Mouse (Mus musculus) testis, postnatal 14 days (tissue): ENCODE data around the gene Avpi1.
"Not testable (repeated sequence)": the region's sequence is repeated elsewhere in the genome, so short reads cannot be mapped to it uniquely, and the experiment has no call there.

Experiments
- DNase-seq: peaks from one replicate; pipeline ENCODE4 v3.0.0; 2021; ENCODE audit warnings: low spot score

Avpi1 gene

DNA sequence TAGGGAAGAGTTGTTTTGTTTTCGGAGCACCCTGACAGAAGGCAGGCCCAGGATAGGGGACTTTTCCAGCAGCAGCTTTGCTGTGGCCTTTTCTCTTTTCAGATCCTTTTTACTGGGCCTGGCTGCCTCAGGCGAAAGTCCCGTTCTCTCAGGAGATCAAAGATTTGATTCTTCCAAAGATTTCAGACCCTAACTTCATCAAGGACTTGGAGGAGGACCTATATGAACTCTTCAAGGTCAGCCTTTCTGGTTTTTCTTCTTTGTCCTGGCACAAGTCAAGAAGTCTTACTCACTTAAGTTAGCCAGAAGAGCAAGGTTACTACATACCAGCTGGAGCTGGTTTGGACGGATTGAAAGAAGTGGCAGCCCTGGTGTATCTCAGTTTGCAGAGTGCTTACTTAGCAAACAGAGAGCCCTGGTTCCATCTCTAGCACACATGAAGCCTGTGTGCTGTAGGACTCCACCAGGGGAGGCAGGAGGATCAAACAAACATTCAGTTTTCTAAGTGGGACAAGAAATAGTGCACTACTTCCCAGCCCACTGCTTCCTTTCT is 13.0 kb downstream of the Avpi1 start:
- no peak for DNase-seq

- DNase-seq = no peak
These were observed 24.2 kb downstream of the Avpi1 start for GRCm38 (mm10) chr19:42104681-42105080.

DNA sequence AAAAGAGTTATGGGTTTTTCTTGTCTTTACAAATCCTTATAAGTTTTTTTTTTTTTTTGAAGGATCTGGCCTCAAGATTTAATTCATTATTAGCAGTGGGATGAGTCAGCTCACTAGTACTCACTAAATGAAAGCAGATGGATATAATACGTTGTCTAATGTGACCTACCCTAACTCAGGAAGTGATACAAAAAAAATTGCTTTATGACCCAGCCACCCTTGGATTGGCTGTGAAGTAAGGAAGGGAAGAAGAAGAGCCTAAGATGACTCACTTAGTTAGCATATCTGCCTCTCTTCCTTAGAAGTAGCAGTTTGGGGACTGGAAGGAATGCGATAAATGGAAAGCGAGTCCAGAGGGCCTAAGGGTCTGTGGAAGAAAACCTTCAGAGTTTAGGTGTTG is 29.5 kb downstream of the Avpi1 start:
- DNase-seq = no peak

- peak; percentile 77 for DNase-seq
These were observed 38.2 kb downstream of the Avpi1 start for GRCm38 (mm10) chr19:42090637-42091141.

DNA sequence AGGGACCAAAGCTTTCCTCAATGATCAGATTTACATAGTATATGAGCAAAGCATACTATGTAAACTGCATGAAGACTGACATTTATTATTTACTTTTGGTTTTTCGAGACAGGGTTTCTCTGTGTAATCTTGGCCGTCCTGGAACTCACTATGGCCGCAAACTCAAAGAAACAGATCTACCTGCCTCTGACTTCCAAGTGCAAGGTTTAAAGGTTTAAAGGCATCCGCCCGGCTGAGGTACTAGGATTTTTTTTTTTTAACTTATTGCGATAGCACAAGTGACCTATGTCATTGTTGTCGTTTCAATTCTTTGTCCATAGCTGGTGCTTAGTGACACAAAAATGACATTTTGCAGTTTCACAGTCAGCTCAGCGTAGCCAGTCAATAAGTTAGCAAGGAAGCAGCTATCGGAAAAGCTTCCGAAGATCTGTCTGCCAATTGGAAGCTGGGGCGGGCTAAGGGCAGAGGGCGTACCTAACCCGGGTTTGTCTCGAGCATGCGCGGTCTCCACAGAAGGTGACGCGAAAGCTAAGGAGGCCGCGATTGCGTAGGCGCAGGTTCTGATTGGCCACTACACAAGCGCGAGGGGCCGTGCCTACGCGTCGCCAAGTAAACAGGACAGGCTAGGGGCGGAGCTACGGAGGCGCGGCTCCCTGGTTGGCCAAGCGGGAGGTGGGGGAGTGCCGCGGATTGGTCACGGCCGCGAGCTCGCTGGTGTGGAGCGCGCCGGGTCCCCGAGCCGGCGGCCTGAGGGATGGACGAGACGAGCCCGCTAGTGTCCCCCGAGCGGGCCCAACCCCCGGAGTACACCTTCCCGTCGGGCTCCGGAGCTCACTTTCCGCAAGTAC is 38.9 kb downstream of the Avpi1 start, which contains the start of gene Pi4k2a:
Gene Pi4k2a, plus strand, starts transcription at position 723 of the 848 bp plus-strand sequence.
- peak; percentile 100 for DNase-seq

DNA sequence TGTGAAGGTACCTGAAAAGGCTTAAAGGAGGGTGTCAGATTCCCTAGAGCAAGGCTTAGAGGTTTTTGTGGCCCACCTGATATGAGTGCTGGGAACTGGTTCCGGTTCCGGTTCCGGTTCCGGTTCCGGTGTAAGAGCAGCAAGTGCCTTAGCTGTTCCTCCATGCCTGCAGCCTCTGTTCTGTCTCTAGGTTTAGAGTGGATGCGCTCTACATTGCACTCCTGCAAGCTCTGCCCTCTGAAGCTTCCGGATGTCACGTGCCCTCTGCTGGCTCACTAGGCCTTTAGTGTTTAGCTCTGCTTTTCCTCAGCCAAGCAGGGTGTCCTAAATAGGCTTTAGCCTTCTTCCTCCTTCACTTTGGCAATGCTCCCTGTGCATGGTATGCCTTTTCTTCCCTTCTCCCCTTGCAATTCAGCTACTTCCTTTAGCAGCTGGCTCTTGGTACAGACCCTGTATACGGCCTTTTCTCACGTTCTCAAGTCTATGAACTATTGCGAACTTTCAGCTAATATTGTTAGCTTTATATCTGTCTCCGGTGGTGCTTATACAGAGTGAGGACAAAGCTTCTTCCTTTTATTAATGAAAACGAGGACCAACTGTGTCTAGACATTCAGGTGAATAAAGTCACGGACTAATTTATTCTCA is 39.6 kb downstream of the Avpi1 start:
- DNase-seq = peak; percentile 76

GRCm38 (mm10) chr19:42086166-42086565 is 42.7 kb downstream of the Avpi1 start, which contains the start of gene Morn4:
Gene Morn4, minus strand, starts transcription at chr19:42086357.
- DNase-seq = peak; percentile 90

DNA sequence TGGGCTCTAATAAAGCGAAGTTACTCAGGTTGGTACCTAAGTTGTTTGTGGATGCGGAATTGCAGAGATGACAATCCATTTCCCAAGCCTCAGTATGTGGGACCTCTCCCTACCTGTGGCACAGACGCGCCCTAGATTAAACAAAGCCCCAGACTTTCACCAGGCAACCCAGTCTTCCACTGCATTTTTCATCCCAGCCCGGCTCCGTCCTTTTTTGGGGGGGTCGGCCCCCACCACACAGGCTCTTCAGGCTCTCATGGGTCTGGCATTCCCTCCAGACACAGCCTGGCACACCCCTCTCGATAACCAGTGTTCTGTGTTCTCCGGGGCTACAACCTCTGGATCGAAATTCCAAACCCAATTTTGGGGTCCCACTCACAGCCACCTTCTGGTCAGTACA is 43.2 kb downstream of the Avpi1 start:
- no peak for DNase-seq

GRCm38 (mm10) chr19:42081613-42082012 is 47.2 kb downstream of the Avpi1 start:
- not testable (repeated sequence) for DNase-seq

GRCm38 (mm10) chr19:42080469-42080868 is 48.4 kb downstream of the Avpi1 start:
- no peak for DNase-seq

DNA sequence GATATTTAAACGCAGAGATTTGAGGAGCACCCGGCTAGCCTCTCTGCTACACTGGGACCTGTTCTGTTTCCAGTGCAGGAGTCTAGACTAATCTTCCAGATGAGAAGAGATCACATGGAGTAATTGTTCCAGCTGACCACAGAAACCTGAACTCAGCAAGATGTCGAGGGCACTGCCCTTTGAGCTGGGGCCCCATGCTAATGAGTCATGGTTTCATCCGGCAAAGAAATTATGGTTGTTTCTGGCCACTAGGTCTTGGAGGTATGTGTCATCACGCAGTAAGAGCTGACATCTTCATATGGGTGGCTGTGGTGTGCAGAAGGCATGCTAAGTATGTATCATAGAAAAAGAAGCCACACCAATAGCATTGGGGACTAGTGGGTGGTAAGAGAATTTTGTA is 48.9 kb downstream of the Avpi1 start:
- DNase-seq = no peak

DNA sequence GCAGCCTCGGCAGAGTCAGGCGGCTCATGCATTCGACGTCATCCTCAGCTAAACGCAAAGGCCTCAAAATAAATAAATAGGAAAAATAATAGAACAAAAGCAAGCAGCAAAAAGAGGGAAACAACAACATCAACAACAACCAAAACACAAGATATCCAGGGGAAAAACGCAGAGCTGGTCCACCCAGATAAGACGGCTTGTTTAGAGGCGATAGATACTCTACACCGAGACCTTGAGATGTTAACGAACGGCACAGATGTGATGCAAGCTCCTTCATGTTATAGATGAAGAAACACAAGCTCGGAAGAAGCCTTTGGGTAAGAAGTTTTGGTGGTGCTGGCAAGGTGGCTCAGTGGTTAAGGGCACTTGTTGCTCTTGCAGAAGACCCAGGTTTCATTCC is 49.9 kb downstream of the Avpi1 start:
- no peak for DNase-seq

- no peak for DNase-seq
These were observed 50.3 kb downstream of the Avpi1 start for GRCm38 (mm10) chr19:42078566-42078965.

DNA sequence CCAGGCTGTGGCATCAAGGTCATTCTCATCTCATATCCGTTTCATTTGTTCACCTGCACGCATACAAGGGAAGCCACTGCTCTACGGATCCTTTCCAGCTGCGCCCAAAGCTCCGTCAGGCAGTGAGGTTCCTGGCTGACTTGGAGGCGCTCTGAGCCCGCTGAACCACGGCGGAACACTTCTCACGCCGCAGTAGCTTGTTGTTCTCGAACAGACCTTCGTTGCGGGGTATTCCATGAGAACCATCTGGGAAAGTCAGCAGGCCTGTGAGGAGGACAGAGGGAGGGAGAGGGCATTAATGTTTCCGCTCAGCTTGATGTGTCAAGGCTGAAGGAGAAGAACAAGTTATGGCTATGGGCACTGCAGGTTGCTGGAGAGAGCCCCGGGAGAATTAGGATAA is 52.9 kb downstream of the Avpi1 start:
- no peak for DNase-seq

DNA sequence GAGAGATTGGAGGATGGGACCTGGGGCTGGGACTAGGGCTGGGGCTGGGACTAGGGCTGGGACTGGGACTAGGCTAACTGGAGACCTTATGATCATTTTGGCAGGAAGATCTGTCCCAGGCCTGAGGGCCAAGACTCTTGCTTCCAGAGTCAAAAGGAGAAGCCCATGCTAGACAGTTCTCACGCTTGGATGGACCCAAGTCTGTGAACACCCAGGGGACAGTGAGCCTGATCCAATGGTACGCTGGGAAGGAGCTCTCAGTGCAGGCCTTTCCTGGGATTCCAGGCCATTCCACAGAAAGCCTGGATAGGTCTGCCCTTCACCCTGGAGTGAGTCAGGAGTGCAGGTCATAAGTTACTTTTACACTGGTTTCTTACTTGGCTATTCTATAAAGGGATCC is 53.8 kb downstream of the Avpi1 start:
- DNase-seq = no peak
